Mouse (Mus musculus): ENCODE results near the gene Egfl7. TPM values are rescaled to one million over a fixed set of nuclear protein-coding genes. Genes with fewer than 3 reads are reported as not detected.

Egfl7 gene
- polyA plus RNA-seq (2015; fragmentation: Nextera tagmentation; extraction: Ambion mirVana), result 188 and 216 TPM in 2 replicates

DNA sequence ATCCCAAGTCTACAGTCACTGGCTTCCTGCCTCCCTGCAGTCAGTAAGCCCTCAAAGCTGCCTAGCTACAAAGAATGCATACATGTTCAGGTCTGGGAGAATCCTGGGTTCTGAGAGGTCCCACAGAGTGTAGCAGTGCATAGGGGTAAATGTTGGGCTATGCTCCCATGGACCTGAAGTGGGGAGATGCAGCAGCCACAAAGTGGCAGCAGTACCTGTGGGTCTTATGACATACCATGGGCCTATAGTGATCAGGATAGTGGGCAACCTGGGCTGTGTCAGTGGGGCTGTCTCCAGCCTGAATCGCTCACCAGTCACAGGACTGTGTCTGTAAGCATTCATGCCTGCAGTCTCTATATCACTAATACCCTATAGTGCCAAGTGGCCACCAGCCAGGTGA, at the start of gene Egfl7:
Gene Egfl7 (plus strand): TSS at position 301 of the 400 bp plus-strand sequence.
- 83% methylated on average over 1 of the region's 1 CpGs for whole genome bisulfite sequencing
- ATAC-seq (replicated peaks; ENCODE audit: extremely low read depth, insufficient read depth, low FRiP score), result no peak
- Histone ChIP-seq H3K27ac (ENCODE audit: low read length) (peak within 1 kb of the TSS; percentile 73), H3K36me3 (ENCODE audit: control insufficient read depth, insufficient read depth) (no peaks in the 10 kb centered on the region), H3K4me2 (ENCODE audit: low read depth, low read length) (peak within 1 kb of the TSS; percentile 22; the same call in 1 of the 2 replicates), H3K9ac (ENCODE audit: low read length) (no peak within 1 kb of the TSS), H3K9me3 (replicated peaks; ENCODE audit: control insufficient read depth, low read length) (no peaks in the 10 kb centered on the region), H3K4me3 (ENCODE audit: low read length) (no peak within 1 kb of the TSS), H3K27me3 (ENCODE audit: control insufficient read depth, insufficient read depth, low read length) (no peaks in the 10 kb centered on the region), H3K4me1 (ENCODE audit: control insufficient read depth, insufficient read depth, low read length) (peaks cover 13% of the 10 kb centered on the region)

DNA sequence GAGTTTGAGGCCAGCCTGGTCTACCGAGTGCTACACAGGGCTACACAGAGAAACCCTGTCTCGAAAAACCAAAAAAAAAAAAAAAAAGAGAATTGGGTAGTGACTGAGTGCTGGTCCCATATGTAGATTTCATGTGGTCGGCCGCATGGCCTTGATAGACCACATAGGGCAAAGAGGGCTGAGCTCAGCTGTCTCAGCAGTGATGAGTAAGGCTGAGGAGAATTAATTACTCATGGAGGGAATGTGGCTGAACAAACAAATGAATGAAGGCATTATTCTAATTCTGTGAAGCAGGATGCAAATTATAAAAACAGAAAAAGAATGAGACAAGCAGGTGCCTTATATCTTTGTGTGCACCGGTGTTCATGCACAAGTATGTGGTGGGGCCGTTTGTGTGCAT, 48.0 kb upstream of the Egfl7 start:
- WGBS, result 82% methylated on average over 6 of the region's 6 CpGs
- no peaks in the 10 kb centered on the region for H3K27me3 ChIP-seq (ENCODE audit: control insufficient read depth, insufficient read depth, low read length)
- H3K27ac ChIP-seq (ENCODE audit: low read length), result no peak overlapping the region
- no peak overlapping the region for H3K9ac ChIP-seq (ENCODE audit: low read length)
- H3K4me3 ChIP-seq (ENCODE audit: low read length), result no peak overlapping the region
- no peak overlapping the region for H3K4me2 ChIP-seq (ENCODE audit: low read depth, low read length)
- H3K36me3 ChIP-seq (ENCODE audit: control insufficient read depth, insufficient read depth), result no peaks in the 10 kb centered on the region
- no peak for ATAC-seq (replicated peaks; ENCODE audit: extremely low read depth, insufficient read depth, low FRiP score)
- H3K4me1 ChIP-seq (ENCODE audit: control insufficient read depth, insufficient read depth, low read length), result peaks cover 11% of the 10 kb centered on the region
- H3K9me3 ChIP-seq (replicated peaks; ENCODE audit: control insufficient read depth, low read length), result no peaks in the 10 kb centered on the region

DNA sequence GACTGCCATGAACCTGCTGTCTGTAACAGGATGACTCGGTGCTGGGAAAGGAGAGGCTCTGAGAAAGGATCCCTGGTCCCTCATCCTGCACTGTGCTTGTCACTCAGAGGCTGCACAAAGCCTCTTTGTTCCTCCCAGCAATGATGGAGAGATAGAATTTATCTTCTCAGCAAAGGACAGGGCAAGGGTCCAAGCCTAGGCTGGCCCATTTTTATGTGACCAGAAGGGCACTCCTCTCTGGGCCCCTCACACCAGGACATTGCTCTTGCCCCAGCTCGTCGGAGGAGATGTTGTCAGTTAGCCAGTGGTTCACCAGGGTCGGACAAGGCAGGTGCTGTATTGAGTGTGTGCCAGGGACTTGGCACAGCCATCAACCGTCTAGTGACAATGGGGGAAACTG, 46.6 kb upstream of the Egfl7 start:
- WGBS, result 38% methylated on average over 5 of the region's 5 CpGs
- Histone ChIP-seq H3K9me3 (replicated peaks; ENCODE audit: control insufficient read depth, low read length) (no peaks in the 10 kb centered on the region), H3K27me3 (ENCODE audit: control insufficient read depth, insufficient read depth, low read length) (no peaks in the 10 kb centered on the region), H3K4me2 (ENCODE audit: low read depth, low read length) (no peak overlapping the region), H3K9ac (ENCODE audit: low read length) (no peak overlapping the region), H3K4me1 (ENCODE audit: control insufficient read depth, insufficient read depth, low read length) (peaks cover 11% of the 10 kb centered on the region), H3K36me3 (ENCODE audit: control insufficient read depth, insufficient read depth) (no peaks in the 10 kb centered on the region), H3K27ac (ENCODE audit: low read length) (no peak overlapping the region), H3K4me3 (ENCODE audit: low read length) (no peak overlapping the region)
- no peak for ATAC-seq (replicated peaks; ENCODE audit: extremely low read depth, insufficient read depth, low FRiP score)

GRCm38 (mm10) chr2:26534161-26534560, 45.7 kb upstream of the Egfl7 start:
- Histone ChIP-seq H3K27ac (ENCODE audit: low read length) (0 out of 2 replicates have a peak overlapping the region, but pooled peaks have one; percentile 34), H3K4me1 (ENCODE audit: control insufficient read depth, insufficient read depth, low read length) (peaks cover 11% of the 10 kb centered on the region), H3K4me2 (ENCODE audit: low read depth, low read length) (no peak overlapping the region), H3K4me3 (ENCODE audit: low read length) (no peak overlapping the region), H3K27me3 (ENCODE audit: control insufficient read depth, insufficient read depth, low read length) (no peaks in the 10 kb centered on the region), H3K9ac (ENCODE audit: low read length) (peak overlapping the region; percentile 41; the same call in 1 of the 2 replicates), H3K9me3 (replicated peaks; ENCODE audit: control insufficient read depth, low read length) (no peaks in the 10 kb centered on the region), H3K36me3 (ENCODE audit: control insufficient read depth, insufficient read depth) (no peaks in the 10 kb centered on the region)
- WGBS, result 74% methylated on average over 3 of the region's 3 CpGs
- no peak for ATAC-seq (replicated peaks; ENCODE audit: extremely low read depth, insufficient read depth, low FRiP score)

DNA sequence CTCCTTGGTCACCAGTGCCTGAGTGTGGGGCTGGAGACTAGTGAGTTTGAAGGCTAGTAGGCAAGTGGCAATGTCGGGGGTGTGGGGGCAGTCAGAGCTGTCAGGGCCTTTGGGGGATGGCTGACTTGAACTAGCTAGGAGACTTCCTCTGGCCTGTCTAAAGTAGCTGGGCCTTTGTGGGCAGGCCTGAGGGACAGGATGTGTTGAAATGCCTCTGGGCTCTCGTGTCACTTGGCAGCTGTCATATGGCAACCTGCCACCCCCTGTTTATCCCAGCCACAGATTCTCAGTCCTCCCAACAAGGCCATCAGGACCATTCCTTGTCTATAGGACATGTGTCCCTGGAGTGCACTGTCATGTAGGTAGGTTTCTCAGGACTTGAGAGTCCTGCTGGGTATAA, 45.2 kb upstream of the Egfl7 start:
- H3K27ac ChIP-seq (ENCODE audit: low read length), result 0 out of 2 replicates have a peak overlapping the region, but pooled peaks have one; percentile 34
- peaks cover 11% of the 10 kb centered on the region for H3K4me1 ChIP-seq (ENCODE audit: control insufficient read depth, insufficient read depth, low read length)
- WGBS, result 23% methylated on average over 2 of the region's 2 CpGs
- H3K9me3 ChIP-seq (replicated peaks; ENCODE audit: control insufficient read depth, low read length), result no peaks in the 10 kb centered on the region
- no peaks in the 10 kb centered on the region for H3K36me3 ChIP-seq (ENCODE audit: control insufficient read depth, insufficient read depth)
- H3K27me3 ChIP-seq (ENCODE audit: control insufficient read depth, insufficient read depth, low read length), result no peaks in the 10 kb centered on the region
- H3K9ac ChIP-seq (ENCODE audit: low read length), result peak overlapping the region; percentile 41; the same call in 1 of the 2 replicates
- 0 out of 2 replicates have a peak, but pooled peaks have one; percentile 29 for ATAC-seq (replicated peaks; ENCODE audit: extremely low read depth, insufficient read depth, low FRiP score)
- no peak overlapping the region for H3K4me3 ChIP-seq (ENCODE audit: low read length)
- H3K4me2 ChIP-seq (ENCODE audit: low read depth, low read length), result no peak overlapping the region

GRCm38 (mm10) chr2:26535517-26536045, 44.2 kb upstream of the Egfl7 start:
- Histone ChIP-seq H3K4me2 (ENCODE audit: low read depth, low read length) (no peak overlapping the region), H3K4me3 (ENCODE audit: low read length) (no peak overlapping the region), H3K27ac (ENCODE audit: low read length) (no peak overlapping the region), H3K9me3 (replicated peaks; ENCODE audit: control insufficient read depth, low read length) (no peaks in the 10 kb centered on the region), H3K27me3 (ENCODE audit: control insufficient read depth, insufficient read depth, low read length) (no peaks in the 10 kb centered on the region), H3K9ac (ENCODE audit: low read length) (no peak overlapping the region), H3K4me1 (ENCODE audit: control insufficient read depth, insufficient read depth, low read length) (peaks cover 9% of the 10 kb centered on the region; the same call in 1 of the 2 replicates), H3K36me3 (ENCODE audit: control insufficient read depth, insufficient read depth) (no peaks in the 10 kb centered on the region)
- no peak for ATAC-seq (replicated peaks; ENCODE audit: extremely low read depth, insufficient read depth, low FRiP score)
- WGBS, result 76% methylated on average over 4 of the region's 4 CpGs

DNA sequence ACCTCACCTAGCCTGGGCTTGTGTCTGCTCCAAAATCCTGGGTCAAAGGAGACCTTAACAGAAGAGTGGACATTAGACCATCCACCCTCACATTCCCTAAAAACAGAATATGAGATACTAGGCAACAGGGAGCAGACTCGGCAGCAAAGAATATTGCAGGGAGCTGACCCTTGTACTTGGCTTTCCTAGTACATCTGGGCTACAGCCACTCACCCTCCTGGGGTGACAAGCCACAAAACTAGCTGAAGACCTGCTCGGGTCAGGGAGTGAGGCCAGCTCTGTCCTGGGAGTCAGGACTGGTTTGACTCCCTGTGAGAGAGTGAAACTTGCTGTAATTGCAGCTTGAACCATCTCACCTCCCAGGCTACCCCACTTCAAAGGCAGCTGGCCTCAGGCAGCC, 40.3 kb upstream of the Egfl7 start:
- peaks cover 26% of the 10 kb centered on the region for H3K4me1 ChIP-seq (ENCODE audit: control insufficient read depth, insufficient read depth, low read length)
- ATAC-seq (replicated peaks; ENCODE audit: extremely low read depth, insufficient read depth, low FRiP score), result no peak
- no peaks in the 10 kb centered on the region for H3K27me3 ChIP-seq (ENCODE audit: control insufficient read depth, insufficient read depth, low read length)
- H3K4me2 ChIP-seq (ENCODE audit: low read depth, low read length), result no peak overlapping the region
- no peak overlapping the region for H3K9ac ChIP-seq (ENCODE audit: low read length)
- no peak overlapping the region for H3K27ac ChIP-seq (ENCODE audit: low read length)
- H3K9me3 ChIP-seq (replicated peaks; ENCODE audit: control insufficient read depth, low read length), result no peaks in the 10 kb centered on the region
- no peak overlapping the region for H3K4me3 ChIP-seq (ENCODE audit: low read length)
- H3K36me3 ChIP-seq (ENCODE audit: control insufficient read depth, insufficient read depth), result no peaks in the 10 kb centered on the region
- 65% methylated on average over 2 of the region's 2 CpGs for WGBS

- no peak overlapping the region for H3K27ac ChIP-seq (ENCODE audit: low read length)
These were observed 39.1 kb upstream of the Egfl7 start for GRCm38 (mm10) chr2:26540721-26541120.

GRCm38 (mm10) chr2:26541258-26541910, 38.4 kb upstream of the Egfl7 start:
- 0 out of 2 replicates have a peak overlapping the region, but pooled peaks have one; percentile 14 for H3K9ac ChIP-seq (ENCODE audit: low read length)
- ATAC-seq (replicated peaks; ENCODE audit: extremely low read depth, insufficient read depth, low FRiP score), result no peak
- H3K27ac ChIP-seq (ENCODE audit: low read length), result no peak overlapping the region
- H3K4me2 ChIP-seq (ENCODE audit: low read depth, low read length), result no peak overlapping the region
- H3K27me3 ChIP-seq (ENCODE audit: control insufficient read depth, insufficient read depth, low read length), result no peaks in the 10 kb centered on the region
- H3K9me3 ChIP-seq (replicated peaks; ENCODE audit: control insufficient read depth, low read length), result no peaks in the 10 kb centered on the region
- H3K4me3 ChIP-seq (ENCODE audit: low read length), result no peak overlapping the region
- WGBS, result 50% methylated on average over 9 of the region's 9 CpGs
- H3K36me3 ChIP-seq (ENCODE audit: control insufficient read depth, insufficient read depth), result no peaks in the 10 kb centered on the region
- peaks cover 28% of the 10 kb centered on the region for H3K4me1 ChIP-seq (ENCODE audit: control insufficient read depth, insufficient read depth, low read length)

More at GRCm38 (mm10) chr2:26540721-26541120, 39.1 kb upstream of the Egfl7 start:
- Histone ChIP-seq H3K36me3 (ENCODE audit: control insufficient read depth, insufficient read depth) (no peaks in the 10 kb centered on the region), H3K4me2 (ENCODE audit: low read depth, low read length) (no peak overlapping the region), H3K4me1 (ENCODE audit: control insufficient read depth, insufficient read depth, low read length) (peaks cover 28% of the 10 kb centered on the region), H3K9me3 (replicated peaks; ENCODE audit: control insufficient read depth, low read length) (no peaks in the 10 kb centered on the region), H3K27me3 (ENCODE audit: control insufficient read depth, insufficient read depth, low read length) (no peaks in the 10 kb centered on the region), H3K9ac (ENCODE audit: low read length) (no peak overlapping the region), H3K4me3 (ENCODE audit: low read length) (no peak overlapping the region)
- ATAC-seq (replicated peaks; ENCODE audit: extremely low read depth, insufficient read depth, low FRiP score), result no peak
- WGBS, result 60% methylated on average over 7 of the region's 7 CpGs
